Mouse (Mus musculus) limb, embryonic 10.5 days (tissue): ENCODE measurements around the gene Zfp109. TPM values are rescaled to one million over a fixed set of nuclear protein-coding genes. Genes with fewer than 3 reads are reported as not detected.
"Not testable (repeated sequence)": the region's sequence is repeated elsewhere in the genome, so short reads cannot be mapped to it uniquely, and the experiment has no call there.

Experiments
- DNase-seq: peaks from one replicate; pipeline ENCODE4 v3.0.0-alpha.2; 2017; ENCODE audit warnings: low spot score
- H3K27ac ChIP-seq: fragments of 300-500 bp; sonication (generic); 2 replicates; pipeline ENCODE4 v1.5.1; 2016; ENCODE audit warnings: mild to moderate bottlenecking
- H3K27me3 ChIP-seq: fragments of 300-500 bp; sonication (generic); 2 replicates; pipeline ENCODE4 v1.6.1; 2016; ENCODE audit warnings: low read depth, mild to moderate bottlenecking; ENCODE audit not compliant: poor library complexity, severe bottlenecking
- H3K36me3 ChIP-seq: fragments of 300-500 bp; sonication (generic); 2 replicates; pipeline ENCODE4 v1.6.1; 2016; ENCODE audit warnings: mild to moderate bottlenecking, moderate library complexity
- H3K4me1 ChIP-seq: fragments of 300-500 bp; sonication (generic); 2 replicates; pipeline ENCODE4 v1.6.1; 2016
- H3K4me3 ChIP-seq: fragments of 300-500 bp; sonication (generic); 2 replicates; pipeline ENCODE4 v1.5.1; 2016; ENCODE audit warnings: mild to moderate bottlenecking, moderate library complexity
- H3K9me3 ChIP-seq: fragments of 300-500 bp; sonication (generic); replicated peaks from 2 replicates; pipeline ENCODE4 v1.6.1; 2016; ENCODE audit warnings: mild to moderate bottlenecking
- WGBS: fragments of 180-500 bp; shearing (Covaris S2); methylation state at CpG from one replicate; pipeline ENCODE4 v1.1.7; 2016; 5-methylcytosine and 5-hydroxymethylcytosine counted together
- polyA plus RNA-seq: library from polyadenylated mRNA; unstranded; fragments of >200 nt; fragmentation: Nextera tagmentation; extraction: Ambion mirVana; gene quantifications from 2 replicates; pipeline ENCODE4 v1.2.1, GENCODE M21; 2016

Zfp109 gene
- 6.7 and 7.0 TPM in 2 replicates for polyA plus RNA-seq

GRCm38 (mm10) chr7:24237040-24237791 is at the start of gene Zfp109:
Gene Zfp109 (minus strand): TSS chr7:24237560.
- H3K27ac ChIP-seq: peak within 1 kb of the TSS; percentile 84
- 7% methylated on average over 28 of the region's 28 CpGs for WGBS
- DNase-seq: peak; percentile 76
- no peaks in the 10 kb centered on the region for H3K27me3 ChIP-seq
- no peaks in the 10 kb centered on the region for H3K9me3 ChIP-seq
- H3K36me3 ChIP-seq: peaks cover 15% of the 10 kb centered on the region
- H3K4me1 ChIP-seq: peaks cover 11% of the 10 kb centered on the region
- peak within 1 kb of the TSS; percentile 68 for H3K4me3 ChIP-seq

- Histone ChIP-seq H3K4me1 (no peaks in the 10 kb centered on the region), H3K9me3 (no peaks in the 10 kb centered on the region), H3K27me3 (no peaks in the 10 kb centered on the region), H3K4me3 (no peak overlapping the region), H3K27ac (no peak overlapping the region), H3K36me3 (peaks cover 48% of the 10 kb centered on the region)
- WGBS: 72% methylated on average over 4 of the region's 4 CpGs
- no peak for DNase-seq
Measured at GRCm38 (mm10) chr7:24286916-24287315, 49.6 kb upstream of the Zfp109 start.

GRCm38 (mm10) chr7:24286090-24286489 is 48.7 kb upstream of the Zfp109 start:
- no peak for DNase-seq
- H3K9me3 ChIP-seq: no peaks in the 10 kb centered on the region
- H3K4me1 ChIP-seq: no peaks in the 10 kb centered on the region
- H3K27me3 ChIP-seq: no peaks in the 10 kb centered on the region
- H3K4me3 ChIP-seq: no peak overlapping the region
- WGBS: 53% methylated on average over 4 of the region's 4 CpGs
- peaks cover 40% of the 10 kb centered on the region for H3K36me3 ChIP-seq
- H3K27ac ChIP-seq: no peak overlapping the region

- DNase-seq: no peak
- Histone ChIP-seq H3K9me3 (no peaks in the 10 kb centered on the region), H3K27ac (no peak overlapping the region), H3K36me3 (peaks cover 18% of the 10 kb centered on the region), H3K27me3 (no peaks in the 10 kb centered on the region), H3K4me1 (peaks cover 5% of the 10 kb centered on the region; the same call in 1 of the 2 replicates), H3K4me3 (no peak overlapping the region)
- WGBS: 65% methylated on average over 4 of the region's 4 CpGs
Measured at GRCm38 (mm10) chr7:24280858-24281145, 43.4 kb upstream of the Zfp109 start.

GRCm38 (mm10) chr7:24280031-24280857 is 42.9 kb upstream of the Zfp109 start:
- Histone ChIP-seq H3K36me3 (peaks cover 24% of the 10 kb centered on the region), H3K4me1 (peaks cover 5% of the 10 kb centered on the region; the same call in 1 of the 2 replicates), H3K27ac (no peak overlapping the region), H3K4me3 (no peak overlapping the region), H3K9me3 (no peaks in the 10 kb centered on the region), H3K27me3 (no peaks in the 10 kb centered on the region)
- DNase-seq: no peak
- WGBS: 53% methylated on average over 10 of the region's 10 CpGs

GRCm38 (mm10) chr7:24278771-24279170 is 41.4 kb upstream of the Zfp109 start:
- 81% methylated on average over 3 of the region's 3 CpGs for WGBS
- H3K9me3 ChIP-seq, H3K4me1 ChIP-seq, H3K27ac ChIP-seq, H3K27me3 ChIP-seq, DNase-seq, H3K4me3 ChIP-seq: not testable (repeated sequence)
- H3K36me3 ChIP-seq: peaks cover 39% of the 10 kb centered on the region

- Histone ChIP-seq H3K9me3 (no peaks in the 10 kb centered on the region), H3K27me3 (no peaks in the 10 kb centered on the region), H3K4me1 (peaks cover 9% of the 10 kb centered on the region), H3K27ac (no peak overlapping the region), H3K36me3 (peaks cover 49% of the 10 kb centered on the region), H3K4me3 (no peak overlapping the region)
- no peak for DNase-seq
- WGBS: 92% methylated on average over 4 of the region's 4 CpGs
Measured at GRCm38 (mm10) chr7:24274456-24274855, 37.1 kb upstream of the Zfp109 start.

GRCm38 (mm10) chr7:24271191-24271590 is 33.8 kb upstream of the Zfp109 start:
- no peak for DNase-seq
- H3K27ac ChIP-seq: no peak overlapping the region
- H3K4me3 ChIP-seq: no peak overlapping the region
- WGBS: 96% methylated on average over 6 of the region's 6 CpGs
- peaks cover 9% of the 10 kb centered on the region for H3K4me1 ChIP-seq
- peaks cover 35% of the 10 kb centered on the region for H3K36me3 ChIP-seq
- no peaks in the 10 kb centered on the region for H3K27me3 ChIP-seq
- H3K9me3 ChIP-seq: no peaks in the 10 kb centered on the region

- Histone ChIP-seq H3K27me3 (no peaks in the 10 kb centered on the region), H3K9me3 (no peaks in the 10 kb centered on the region), H3K4me3 (peak within 1 kb of the TSS; percentile 67), H3K27ac (peak within 1 kb of the TSS; percentile 88), H3K4me1 (peaks cover 9% of the 10 kb centered on the region), H3K36me3 (peaks cover 26% of the 10 kb centered on the region)
- DNase-seq: peak; percentile 85
- WGBS: under 1% methylated on average over 12 of the region's 12 CpGs
Measured at GRCm38 (mm10) chr7:24270288-24270672, 32.9 kb upstream of the Zfp109 start, which contains the start of gene Zfp93. Gene Zfp93 (plus strand): TSS chr7:24270420.

- no peaks in the 10 kb centered on the region for H3K9me3 ChIP-seq
- 39% methylated on average over 7 of the region's 7 CpGs for WGBS
- H3K4me3 ChIP-seq: peak overlapping the region; percentile 67
- peaks cover 21% of the 10 kb centered on the region for H3K36me3 ChIP-seq
- no peak for DNase-seq
- H3K27ac ChIP-seq: peak overlapping the region; percentile 88
- peaks cover 9% of the 10 kb centered on the region for H3K4me1 ChIP-seq
- no peaks in the 10 kb centered on the region for H3K27me3 ChIP-seq
Measured at GRCm38 (mm10) chr7:24269667-24270287, 32.4 kb upstream of the Zfp109 start.

GRCm38 (mm10) chr7:24269256-24269655 is 31.9 kb upstream of the Zfp109 start:
- Histone ChIP-seq H3K4me1 (peaks cover 9% of the 10 kb centered on the region), H3K27ac (no peak overlapping the region; the same call in 1 of the 2 replicates), H3K4me3 (peak overlapping the region; percentile 67; the same call in 1 of the 2 replicates), H3K36me3 (peaks cover 15% of the 10 kb centered on the region), H3K27me3 (no peaks in the 10 kb centered on the region), H3K9me3 (no peaks in the 10 kb centered on the region)
- DNase-seq: no peak
- WGBS: 84% methylated on average over 3 of the region's 3 CpGs

GRCm38 (mm10) chr7:24268176-24269155 is 31.1 kb upstream of the Zfp109 start:
- no peak overlapping the region for H3K4me3 ChIP-seq
- H3K36me3 ChIP-seq: peaks cover 7% of the 10 kb centered on the region
- 77% methylated on average over 24 of the region's 24 CpGs for WGBS
- peaks cover 9% of the 10 kb centered on the region for H3K4me1 ChIP-seq
- H3K27ac ChIP-seq: no peak overlapping the region
- H3K27me3 ChIP-seq: no peaks in the 10 kb centered on the region
- no peak for DNase-seq
- no peaks in the 10 kb centered on the region for H3K9me3 ChIP-seq
